Mouse (Mus musculus): ENCODE data around the gene Srsf2. TPM values are rescaled to one million over a fixed set of nuclear protein-coding genes. Genes with fewer than 3 reads are reported as not detected.
"Not testable (repeated sequence)": the region's sequence is repeated elsewhere in the genome, so short reads cannot be mapped to it uniquely, and the experiment has no call there.

Srsf2 gene
- polyA plus RNA-seq, 1 experiment, result 109 TPM

DNA sequence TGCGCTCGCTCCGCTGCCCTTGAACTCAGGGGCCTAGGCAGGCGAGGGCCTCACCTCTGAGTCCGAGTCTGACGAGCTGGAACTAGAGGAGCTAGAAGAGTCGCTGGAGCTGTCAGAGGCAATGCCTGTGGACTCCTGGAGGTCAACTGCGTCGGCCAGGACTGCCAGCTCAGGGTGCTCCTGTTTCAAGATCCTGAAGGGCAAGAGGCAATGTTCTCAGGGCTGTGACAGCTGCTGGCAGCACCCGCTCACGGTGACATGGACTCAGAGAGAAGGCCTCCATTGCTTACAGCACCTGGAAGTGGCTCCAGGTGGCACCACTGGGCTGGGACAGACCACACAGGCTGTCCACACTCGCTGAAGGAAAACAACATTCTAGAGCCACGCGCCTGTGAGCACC lies 14.0 kb downstream of the Srsf2 start:
- Histone ChIP-seq H3K9me3 (ENCODE audit: control insufficient read depth, low read length) (no peaks in the 10 kb centered on the region), H3K36me3 (ENCODE audit: control insufficient read depth) (peaks cover 76% of the 10 kb centered on the region), H3K4me3 (replicated peaks) (no peak overlapping the region), H3K4me1 (ENCODE audit: control insufficient read depth) (peaks cover 46% of the 10 kb centered on the region), H3K27me3 (ENCODE audit: control insufficient read depth) (no peaks in the 10 kb centered on the region)
- TF ChIP-seq TAL1 (IDR thresholded peaks at IDR 0.05; ENCODE audit: low read length), result no peak
- TF ChIP-seq GATA1 (IDR thresholded peaks at IDR 0.05; ENCODE audit: low read length), result no peak

DNA sequence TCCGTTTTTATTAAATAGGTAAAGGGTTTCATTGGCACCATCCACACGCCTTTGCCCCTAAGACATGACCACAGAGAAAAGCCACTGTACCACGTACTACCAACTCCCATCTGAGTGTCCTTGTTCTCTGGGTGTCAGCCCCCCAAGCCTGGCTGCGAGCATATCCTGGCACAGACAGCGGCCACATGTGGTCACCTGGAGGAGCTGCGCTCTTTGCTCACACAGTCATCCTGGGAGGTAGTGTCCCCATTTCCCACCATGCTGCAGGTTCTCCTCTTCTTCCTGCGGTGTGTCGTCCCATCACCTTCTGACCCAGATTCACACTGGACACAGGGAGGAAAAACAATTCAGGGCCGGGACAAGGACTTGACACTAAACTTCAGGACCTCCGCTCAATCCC lies 15.5 kb downstream of the Srsf2 start:
- H3K36me3 ChIP-seq (ENCODE audit: control insufficient read depth), result peaks cover 83% of the 10 kb centered on the region
- no peak for TF ChIP-seq GATA1 (IDR thresholded peaks at IDR 0.05; ENCODE audit: low read length)
- H3K9me3 ChIP-seq (ENCODE audit: control insufficient read depth, low read length), result no peaks in the 10 kb centered on the region
- H3K4me1 ChIP-seq (ENCODE audit: control insufficient read depth), result peaks cover 40% of the 10 kb centered on the region
- H3K27me3 ChIP-seq (ENCODE audit: control insufficient read depth), result no peaks in the 10 kb centered on the region
- no peak overlapping the region for H3K4me3 ChIP-seq (replicated peaks)

DNA sequence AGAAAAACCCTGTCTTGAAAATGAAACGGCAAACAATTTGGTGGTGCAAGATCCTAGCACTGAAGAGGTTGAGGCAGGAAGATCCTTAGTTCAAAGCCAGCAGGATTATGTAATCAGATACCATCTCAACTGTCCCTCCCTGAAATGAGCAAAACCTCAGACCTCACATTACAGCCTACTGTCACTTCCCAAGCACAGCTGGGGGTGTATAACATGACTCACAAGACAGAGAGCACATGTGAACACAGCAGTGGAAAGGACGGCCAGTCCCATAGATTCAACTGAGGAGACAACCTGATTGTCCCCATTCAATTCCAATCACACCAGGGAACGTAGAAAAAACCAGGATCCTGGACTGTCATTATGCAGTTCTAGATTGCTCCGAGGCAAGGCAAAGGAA lies 16.6 kb downstream of the Srsf2 start:
- Histone ChIP-seq H3K4me3 (replicated peaks) (no peak overlapping the region), H3K27me3 (ENCODE audit: control insufficient read depth) (no peaks in the 10 kb centered on the region), H3K9me3 (ENCODE audit: control insufficient read depth, low read length) (no peaks in the 10 kb centered on the region), H3K36me3 (ENCODE audit: control insufficient read depth) (peaks cover 80% of the 10 kb centered on the region), H3K4me1 (ENCODE audit: control insufficient read depth) (peaks cover 30% of the 10 kb centered on the region)
- no peak for TF ChIP-seq TAL1 (IDR thresholded peaks at IDR 0.05; ENCODE audit: low read length)

DNA sequence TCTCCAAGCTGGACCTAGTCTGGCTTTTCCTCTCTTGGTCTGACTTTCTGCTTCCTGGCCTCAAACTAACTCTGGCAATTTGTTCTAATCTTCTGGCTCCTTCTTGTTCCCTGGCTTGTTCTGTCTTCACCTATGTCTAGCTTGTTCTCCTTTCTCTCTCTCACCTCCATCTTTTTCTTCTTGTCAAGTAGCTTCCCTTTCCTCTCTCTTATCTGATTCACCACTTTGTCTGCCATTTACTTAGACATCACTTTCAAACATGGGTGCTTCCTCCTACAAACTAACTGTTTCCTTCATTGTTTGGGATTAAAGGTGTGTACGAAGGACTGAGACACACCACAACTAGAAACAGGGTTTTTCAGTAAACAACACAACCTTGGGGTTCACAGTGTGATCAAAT lies 17.9 kb downstream of the Srsf2 start:
- Histone ChIP-seq H3K4me1 (ENCODE audit: control insufficient read depth) (peaks cover 16% of the 10 kb centered on the region), H3K4me3 (replicated peaks) (no peak overlapping the region), H3K27me3 (ENCODE audit: control insufficient read depth) (no peaks in the 10 kb centered on the region), H3K9me3 (ENCODE audit: control insufficient read depth, low read length) (no peaks in the 10 kb centered on the region), H3K36me3 (ENCODE audit: control insufficient read depth) (peaks cover 67% of the 10 kb centered on the region)
- TF ChIP-seq TAL1 (IDR thresholded peaks at IDR 0.05; ENCODE audit: low read length), result no peak
- no peak for TF ChIP-seq GATA1 (IDR thresholded peaks at IDR 0.05; ENCODE audit: low read length)

DNA sequence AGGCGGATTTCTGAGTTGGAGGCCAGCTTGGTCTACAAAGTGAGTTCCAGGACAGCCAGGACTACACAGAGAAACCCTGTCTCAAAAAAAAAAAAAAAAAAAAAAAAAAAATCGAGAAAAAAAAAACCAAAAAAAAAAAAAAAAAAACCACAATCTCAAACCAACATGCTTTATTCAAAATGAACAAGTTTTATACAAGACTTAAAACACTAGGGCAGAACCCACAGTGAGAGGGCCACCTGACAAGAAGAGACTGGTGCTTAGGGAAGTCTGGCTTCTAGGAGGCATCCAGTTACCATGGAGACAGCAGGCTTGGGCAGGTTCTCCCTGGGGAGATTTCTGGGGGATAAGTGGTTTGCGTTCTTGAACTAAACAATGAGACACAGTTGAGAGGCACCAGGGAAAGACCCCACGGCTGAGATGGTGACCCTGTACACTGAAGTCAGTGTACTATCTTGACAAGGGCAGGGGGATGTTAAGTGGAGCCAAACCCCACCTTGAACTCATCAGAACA lies 20.7 kb downstream of the Srsf2 start:
- Histone ChIP-seq H3K27me3 (ENCODE audit: control insufficient read depth) (peaks cover 21% of the 10 kb centered on the region), H3K9me3 (ENCODE audit: control insufficient read depth, low read length) (no peaks in the 10 kb centered on the region), H3K36me3 (ENCODE audit: control insufficient read depth) (peaks cover 40% of the 10 kb centered on the region), H3K4me3 (replicated peaks) (no peak overlapping the region), H3K4me1 (ENCODE audit: control insufficient read depth) (peaks cover 18% of the 10 kb centered on the region)
- TF ChIP-seq TAL1 (IDR thresholded peaks at IDR 0.05; ENCODE audit: low read length) (no peak), GATA1 (IDR thresholded peaks at IDR 0.05; ENCODE audit: low read length) (no peak)

DNA sequence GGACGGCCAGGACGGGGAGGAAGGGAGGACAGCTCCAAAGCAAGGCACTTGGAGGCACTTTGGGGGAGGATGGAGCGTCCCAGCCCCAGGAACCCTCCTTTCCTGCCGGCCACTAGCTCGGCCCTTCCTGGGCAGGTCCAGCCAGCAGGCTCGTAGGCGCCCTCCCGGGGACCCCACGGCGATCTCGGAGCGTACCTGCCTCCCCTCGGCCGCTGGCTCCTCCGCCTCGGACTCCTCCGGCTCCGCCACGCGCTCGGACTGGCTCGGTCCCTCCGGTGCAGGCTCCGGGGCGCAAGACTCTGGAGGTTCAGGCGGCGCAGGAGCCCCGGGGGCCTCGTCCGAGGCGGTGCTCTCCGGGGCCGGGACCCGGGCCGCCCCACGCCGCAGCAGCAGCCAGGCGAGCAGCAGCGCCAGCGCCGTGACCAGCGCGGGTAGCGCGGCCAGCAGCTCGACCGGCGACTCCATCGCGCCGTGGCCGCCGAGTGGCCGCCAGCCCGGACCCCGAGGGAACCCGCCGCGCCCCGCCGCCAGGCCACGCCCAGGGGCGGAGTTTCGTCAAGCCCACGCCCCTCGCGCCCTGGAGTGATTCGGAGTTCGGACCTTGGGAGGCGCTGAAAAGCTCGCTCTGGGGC lies 25.2 kb downstream of the Srsf2 start, which contains the start of gene Mxra7:
Gene Mxra7 (minus strand): TSS at position 513 of the 632 bp plus-strand sequence.
- TF ChIP-seq GATA1 (IDR thresholded peaks at IDR 0.05; ENCODE audit: low read length) (no peak), TAL1 (IDR thresholded peaks at IDR 0.05; ENCODE audit: low read length) (no peak)
- Histone ChIP-seq H3K36me3 (ENCODE audit: control insufficient read depth) (no peaks in the 10 kb centered on the region), H3K4me1 (ENCODE audit: control insufficient read depth) (peaks cover 12% of the 10 kb centered on the region), H3K9me3 (ENCODE audit: control insufficient read depth, low read length) (no peaks in the 10 kb centered on the region), H3K27me3 (ENCODE audit: control insufficient read depth) (peaks cover 37% of the 10 kb centered on the region), H3K4me3 (replicated peaks) (peak within 1 kb of the TSS; percentile 55)

DNA sequence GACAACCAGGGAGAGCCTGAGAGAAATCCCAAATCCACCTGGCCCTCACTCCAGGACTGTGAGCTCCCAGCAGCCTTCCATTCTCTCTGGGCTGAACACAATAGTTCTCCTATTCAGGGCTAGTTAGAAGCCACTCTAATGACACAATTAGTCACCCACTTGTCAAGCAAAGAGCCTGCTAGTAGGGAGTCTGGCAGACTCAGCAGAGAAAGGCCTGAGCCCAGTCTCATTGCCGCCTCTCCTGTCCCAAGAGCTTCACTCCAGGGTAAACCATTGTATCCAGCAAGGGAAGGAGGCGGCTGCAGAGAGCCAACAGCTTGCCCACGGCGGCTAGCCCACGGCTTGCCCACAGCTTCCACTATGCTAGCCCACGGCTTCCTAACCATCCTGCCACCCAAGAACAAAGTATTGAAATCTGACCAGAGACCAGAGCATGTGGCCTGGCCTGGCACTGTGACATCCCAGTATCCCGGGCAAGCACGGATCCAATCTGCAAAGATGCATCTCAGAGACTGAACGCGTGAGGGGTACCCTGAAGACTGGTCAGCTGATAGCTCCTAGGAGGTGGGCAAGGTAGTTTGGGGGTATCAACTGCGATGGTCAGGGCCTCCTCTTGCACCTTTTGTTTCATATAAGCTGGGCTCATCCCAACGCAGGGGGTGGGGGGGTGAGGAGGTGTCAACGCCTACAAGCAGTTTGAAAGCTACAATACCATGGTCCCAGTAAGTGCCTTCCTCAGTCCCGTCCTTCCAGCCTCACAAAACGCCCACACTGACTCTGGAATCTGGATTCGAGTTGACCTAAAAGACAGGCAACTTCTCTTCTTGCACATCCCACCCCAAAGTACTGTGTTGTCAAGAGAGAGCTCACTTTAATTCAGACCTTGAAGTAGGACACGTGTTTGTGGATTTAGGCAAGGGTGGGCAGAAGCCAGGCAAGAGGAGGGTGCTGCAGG lies 26.1 kb downstream of the Srsf2 start:
- H3K4me1 ChIP-seq (ENCODE audit: control insufficient read depth), result peaks cover 12% of the 10 kb centered on the region
- peaks cover 37% of the 10 kb centered on the region for H3K27me3 ChIP-seq (ENCODE audit: control insufficient read depth)
- H3K36me3 ChIP-seq (ENCODE audit: control insufficient read depth), result no peaks in the 10 kb centered on the region
- H3K4me3 ChIP-seq (replicated peaks), result peak overlapping the region; percentile 55
- no peaks in the 10 kb centered on the region for H3K9me3 ChIP-seq (ENCODE audit: control insufficient read depth, low read length)
- TF ChIP-seq GATA1 (IDR thresholded peaks at IDR 0.05; ENCODE audit: low read length) (no peak), TAL1 (IDR thresholded peaks at IDR 0.05; ENCODE audit: low read length) (no peak)

DNA sequence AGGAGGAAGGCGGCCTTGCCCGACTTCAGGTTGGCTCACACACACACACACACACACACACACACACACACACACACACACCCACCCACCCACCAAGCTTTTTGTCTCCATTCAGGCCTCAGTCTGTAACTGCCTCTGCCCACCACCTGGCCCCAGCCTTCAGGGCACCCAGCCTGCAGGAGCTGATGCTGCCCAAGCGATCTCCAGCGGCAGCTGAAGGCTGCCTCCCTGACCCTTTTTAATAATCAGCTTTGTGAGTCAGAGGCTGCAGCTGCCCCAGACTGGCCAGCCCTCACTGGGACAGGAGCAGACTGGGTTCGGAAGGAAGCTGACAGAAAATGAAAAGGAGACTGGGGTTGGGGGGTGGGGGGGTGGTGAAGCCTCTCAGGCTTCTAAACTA lies 27.7 kb downstream of the Srsf2 start:
- Histone ChIP-seq H3K9me3 (ENCODE audit: control insufficient read depth, low read length) (no peaks in the 10 kb centered on the region), H3K4me1 (ENCODE audit: control insufficient read depth) (peaks cover 12% of the 10 kb centered on the region), H3K4me3 (replicated peaks) (no peak overlapping the region), H3K36me3 (ENCODE audit: control insufficient read depth) (no peaks in the 10 kb centered on the region), H3K27me3 (ENCODE audit: control insufficient read depth) (peaks cover 37% of the 10 kb centered on the region)
- TF ChIP-seq TAL1 (IDR thresholded peaks at IDR 0.05; ENCODE audit: low read length) (no peak), GATA1 (IDR thresholded peaks at IDR 0.05; ENCODE audit: low read length) (no peak)

DNA sequence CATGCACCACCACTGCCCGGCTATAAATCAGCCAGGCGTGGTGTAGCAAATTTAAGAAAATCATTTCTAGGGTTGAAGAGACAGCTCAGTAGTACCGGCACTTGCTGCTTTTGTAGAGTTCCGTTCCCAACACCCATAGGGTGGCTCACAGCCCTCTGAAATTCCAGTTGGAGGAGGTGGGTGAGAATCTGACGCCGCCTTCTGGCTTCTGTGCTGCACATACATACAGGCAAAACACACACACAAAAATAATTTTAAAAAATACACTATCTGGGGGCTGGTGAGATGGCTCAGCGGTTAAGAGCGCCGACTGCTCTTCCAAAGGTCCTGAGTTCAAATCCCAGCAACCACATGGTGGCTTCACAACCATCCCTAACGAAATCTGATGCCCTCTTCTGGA lies 29.0 kb downstream of the Srsf2 start:
- H3K4me1 ChIP-seq (ENCODE audit: control insufficient read depth), result peaks cover 12% of the 10 kb centered on the region
- not testable (repeated sequence) for H3K4me3 ChIP-seq (replicated peaks)
- H3K27me3 ChIP-seq (ENCODE audit: control insufficient read depth), result peaks cover 33% of the 10 kb centered on the region

More for the DNA sequence above, 29.0 kb downstream of the Srsf2 start:
- not testable (repeated sequence) for H3K36me3 ChIP-seq (ENCODE audit: control insufficient read depth); H3K9me3 ChIP-seq (ENCODE audit: control insufficient read depth, low read length)

Measured in erythroblast, embryonic 14.5 days (primary cell).